Mouse (Mus musculus) gastrocnemius, postnatal 14 days (tissue): ENCODE data around the gene Fancc. TPM values are rescaled to one million over a fixed set of nuclear protein-coding genes. Genes with fewer than 3 reads are reported as not detected.
"Not testable (repeated sequence)": the region's sequence is repeated elsewhere in the genome, so short reads cannot be mapped to it uniquely, and the experiment has no call there.

Experiments
- DNase-seq: peaks from one replicate; pipeline ENCODE4 v3.0.0; 2021; ENCODE audit warnings: mixed read lengths
- intact Hi-C: fragments of 180-260 bp; cut with DNase I; formaldehyde crosslinking; loops from one replicate; pipeline ENCODE4 v1.15.1; 2025; ENCODE audit warnings: low total_unique reads
- total RNA-seq, 2 experiments: library from RNA; stranded (reverse); gene quantifications; 2 replicates each; pipeline ENCODE4 v1.2.3; 2021

Fancc gene
- total RNA-seq, 2 experiments from 2014 or later, result 3.3 to 3.7 TPM

- DNase-seq, result no peak
- intact Hi-C loops, result no loop called here
Measured at GRCm38 (mm10) chr13:63430681-63431029, 66.4 kb downstream of the Fancc start.

- no peak for DNase-seq
- intact Hi-C loops, result no loop called here
Measured at GRCm38 (mm10) chr13:63430206-63430605, 66.9 kb downstream of the Fancc start.

GRCm38 (mm10) chr13:63428211-63428610 lies 68.9 kb downstream of the Fancc start:
- intact Hi-C loops, result loop anchor here (10.0 kb wide), 1 partner anchor 127 kb away; no protein-coding TSS in a partner anchor

GRCm38 (mm10) chr13:63423060-63423459 lies 74.0 kb downstream of the Fancc start:
- DNase-seq, result no peak
- intact Hi-C loops, result loop anchor here (10.0 kb wide), 1 partner anchor 132 kb away; no protein-coding TSS in a partner anchor

More at GRCm38 (mm10) chr13:63428211-63428610, 68.9 kb downstream of the Fancc start:
- not testable (repeated sequence) for DNase-seq

GRCm38 (mm10) chr13:63421225-63421624 lies 75.9 kb downstream of the Fancc start:
- intact Hi-C loops, result loop anchor here (10.0 kb wide), 1 partner anchor 134 kb away; no protein-coding TSS in a partner anchor
- DNase-seq, result no peak

- intact Hi-C loops, result no loop called here
- DNase-seq, result no peak
Measured at GRCm38 (mm10) chr13:63418148-63418547, 78.9 kb downstream of the Fancc start.

GRCm38 (mm10) chr13:63416824-63417223 lies 80.3 kb downstream of the Fancc start:
- intact Hi-C loops, result no loop called here
- DNase-seq, result no peak

- intact Hi-C loops, result no loop called here
- DNase-seq, result no peak
Measured at GRCm38 (mm10) chr13:63412662-63413061, 84.4 kb downstream of the Fancc start.

- DNase-seq, result no peak
- intact Hi-C loops, result no loop called here
Measured at GRCm38 (mm10) chr13:63411310-63412022, 85.6 kb downstream of the Fancc start.

GRCm38 (mm10) chr13:63410578-63411298 lies 86.3 kb downstream of the Fancc start:
- intact Hi-C loops, result no loop called here
- DNase-seq, result no peak

GRCm38 (mm10) chr13:63405151-63405550 lies 91.9 kb downstream of the Fancc start:
- DNase-seq, result no peak
- intact Hi-C loops, result no loop called here

GRCm38 (mm10) chr13:63404657-63405056 lies 92.4 kb downstream of the Fancc start:
- intact Hi-C loops, result no loop called here
- no peak for DNase-seq

- intact Hi-C loops, result no loop called here
- DNase-seq, result no peak
Measured at GRCm38 (mm10) chr13:63402823-63403222, 94.3 kb downstream of the Fancc start.

GRCm38 (mm10) chr13:63400069-63400468 lies 97.0 kb downstream of the Fancc start:
- intact Hi-C loops, result no loop called here
- no peak for DNase-seq

- no peak for DNase-seq
- intact Hi-C loops, result no loop called here
Measured at GRCm38 (mm10) chr13:63397420-63397819, 99.7 kb downstream of the Fancc start.

- intact Hi-C loops, result no loop called here
- no peak for DNase-seq
Measured at GRCm38 (mm10) chr13:63394304-63395063, 102.6 kb downstream of the Fancc start.

- DNase-seq, result no peak
- intact Hi-C loops, result no loop called here
Measured at GRCm38 (mm10) chr13:63385234-63385633, 111.8 kb downstream of the Fancc start.

- no peak for DNase-seq
- intact Hi-C loops, result no loop called here
Measured at GRCm38 (mm10) chr13:63384775-63385174, 112.3 kb downstream of the Fancc start.

GRCm38 (mm10) chr13:63382206-63382605 lies 114.9 kb downstream of the Fancc start:
- no peak for DNase-seq

GRCm38 (mm10) chr13:63373460-63374166 lies 123.5 kb downstream of the Fancc start:
- intact Hi-C loops, result no loop called here
- no peak for DNase-seq

More at GRCm38 (mm10) chr13:63382206-63382605, 114.9 kb downstream of the Fancc start:
- intact Hi-C loops, result no loop called here
